Mouse (Mus musculus) cortical plate, adult 2 months (tissue): ENCODE data around the gene Arhgap23. TPM values are rescaled to one million over a fixed set of nuclear protein-coding genes. Genes with fewer than 3 reads are reported as not detected.

ENCODE experiments used
- H3K27ac ChIP-seq: fragments of 200-500 bp; 2 replicates; pipeline ENCODE4 v1.5.1; 2012; ENCODE audit warnings: low read length, control low read depth, inconsistent platforms; ENCODE audit not compliant: insufficient read depth
- H3K4me1 ChIP-seq: fragments of 200-500 bp; 2 replicates; pipeline ENCODE4 v1.6.1; 2011; ENCODE audit warnings: low read length; ENCODE audit not compliant: control insufficient read depth, insufficient read depth
- H3K4me3 ChIP-seq: fragments of 200-500 bp; 2 replicates; pipeline ENCODE4 v1.5.1; 2011; ENCODE audit warnings: mild to moderate bottlenecking, low read length, control low read depth; ENCODE audit not compliant: insufficient read depth
- CTCF ChIP-seq: fragments of 200-500 bp; IDR thresholded peaks from 2 replicates; pipeline ENCODE4 v1.5.1; 2011; ENCODE audit warnings: mild to moderate bottlenecking, control low read depth, low read length; ENCODE audit not compliant: insufficient read depth; ENCODE audit errors: extremely low read depth
- POLR2A ChIP-seq: fragments of 200-500 bp; IDR thresholded peaks from 2 replicates; pipeline ENCODE4 v1.6.1; 2011; ENCODE audit warnings: mild to moderate bottlenecking, low read length, control low read depth; ENCODE audit not compliant: insufficient read depth; ENCODE audit errors: extremely low read depth
- polyA plus RNA-seq: library from polyadenylated mRNA; depleted of rRNA; stranded (reverse); fragments of >200 nt; gene quantifications from 2 replicates; pipeline ENCODE4 v1.2.3, GENCODE M21; 2012

Gene Arhgap23
- polyA plus RNA-seq, 1 experiment: 71.5 TPM

DNA sequence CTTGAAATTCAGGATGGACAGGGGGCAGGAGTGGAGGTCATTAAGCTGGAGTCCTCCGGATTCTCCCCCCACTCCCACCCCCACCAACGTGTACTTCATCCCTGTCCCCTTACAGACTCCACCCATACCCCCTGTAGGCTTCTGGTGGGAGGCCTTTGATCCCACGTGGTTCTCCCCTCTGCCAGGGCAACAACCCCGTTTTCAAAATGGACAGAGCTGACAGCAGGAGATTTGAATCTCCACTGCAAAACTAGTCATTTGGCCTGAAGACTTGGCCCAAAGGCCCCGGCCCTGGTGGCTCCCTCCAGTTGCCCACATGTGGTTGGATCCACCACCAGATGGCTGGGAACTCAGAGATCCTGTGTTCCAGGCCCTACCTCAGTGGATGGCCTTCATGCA, 1.3 kb downstream of the Arhgap23 start:
- Histone ChIP-seq H3K4me1 (no peaks in the 10 kb centered on the region), H3K27ac (peak overlapping the region; percentile 86; the same call in 1 of the 2 replicates), H3K4me3 (peak overlapping the region; percentile 52)
- no peak for TF ChIP-seq CTCF
- TF ChIP-seq POLR2A: no peak

DNA sequence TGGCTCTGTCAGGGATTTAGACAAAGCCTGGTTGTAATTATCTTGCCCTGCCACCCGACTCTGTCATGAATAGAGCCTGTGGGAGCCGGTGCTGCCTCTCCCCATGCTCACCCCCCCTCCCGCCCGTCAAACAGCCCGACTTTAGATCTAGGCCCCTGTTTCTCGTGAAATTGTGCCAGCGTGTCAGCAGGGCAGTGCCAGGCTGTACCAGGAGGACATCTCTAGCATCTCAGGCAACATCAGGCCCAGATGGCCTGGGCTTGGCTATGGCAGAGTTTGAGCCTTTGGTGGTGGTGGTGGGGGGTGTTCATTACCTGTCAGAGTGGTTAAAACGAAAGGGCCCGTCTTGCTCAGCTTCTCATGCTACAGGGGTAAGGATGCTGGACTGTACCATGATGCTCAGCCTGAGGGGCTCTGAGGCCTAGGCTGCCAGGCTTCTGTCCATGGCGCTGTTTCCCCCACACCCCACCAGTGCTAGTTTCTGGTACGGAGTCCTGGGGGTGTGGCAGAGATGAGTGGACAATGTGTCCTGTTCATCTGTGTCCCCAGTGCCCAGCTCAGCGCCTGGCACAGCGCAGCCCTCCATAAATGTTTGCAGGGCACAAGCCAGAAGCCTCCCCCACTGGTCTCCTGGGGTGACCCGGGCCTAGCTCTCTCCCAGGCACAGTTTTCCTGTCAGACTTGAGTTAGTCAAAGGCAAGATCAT, 3.7 kb downstream of the Arhgap23 start:
- Histone ChIP-seq H3K27ac (peak overlapping the region; percentile 94), H3K4me1 (no peaks in the 10 kb centered on the region; the same call in 1 of the 2 replicates), H3K4me3 (no peak overlapping the region)
- TF ChIP-seq CTCF (no peak), POLR2A (no peak)

DNA sequence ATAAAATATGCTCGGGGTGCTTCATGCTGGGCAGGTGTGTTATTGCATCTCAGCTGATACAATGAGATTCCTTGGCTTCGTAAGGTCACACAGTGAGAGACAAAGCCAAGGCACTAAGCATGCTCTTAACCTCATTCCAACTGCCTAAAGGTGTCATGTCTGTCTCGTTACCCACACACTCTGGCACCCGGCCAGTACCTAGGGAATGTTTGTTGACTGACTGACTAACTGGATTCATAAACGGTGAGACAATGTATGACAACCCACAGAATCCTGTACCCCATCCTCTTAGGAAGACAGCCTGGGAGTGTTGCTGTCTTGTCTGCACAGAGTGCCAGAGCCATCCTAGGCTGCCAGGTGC, 4.2 kb downstream of the Arhgap23 start:
- TF ChIP-seq CTCF: no peak
- TF ChIP-seq POLR2A: no peak
- no peaks in the 10 kb centered on the region; the same call in 1 of the 2 replicates for H3K4me1 ChIP-seq
- H3K27ac ChIP-seq: peak overlapping the region; percentile 71
- H3K4me3 ChIP-seq: no peak overlapping the region

DNA sequence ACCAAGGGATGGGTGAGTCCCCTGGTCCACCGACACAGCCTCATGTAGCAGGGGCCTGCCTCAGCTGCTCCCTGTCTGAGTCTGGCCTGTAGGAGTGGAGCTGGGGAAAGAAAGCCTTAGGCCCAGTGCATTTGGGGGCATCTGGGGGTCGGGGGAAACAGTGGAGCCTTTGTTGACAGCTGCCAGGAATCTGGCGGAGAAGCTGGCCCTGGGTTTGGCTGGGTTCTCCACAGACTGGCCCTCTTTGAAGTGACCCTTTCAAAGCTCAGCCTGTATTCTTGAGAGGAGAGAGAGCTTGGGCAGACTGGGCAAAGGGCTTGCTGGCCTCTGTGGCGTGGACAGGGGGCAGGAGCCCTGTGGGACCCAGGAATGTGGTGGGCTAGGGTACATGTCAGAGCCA, 7.2 kb downstream of the Arhgap23 start:
- H3K4me3 ChIP-seq: no peak overlapping the region
- H3K4me1 ChIP-seq: no peaks in the 10 kb centered on the region; the same call in 1 of the 2 replicates
- peak overlapping the region; percentile 96 for H3K27ac ChIP-seq
- TF ChIP-seq CTCF (no peak), POLR2A (no peak)

DNA sequence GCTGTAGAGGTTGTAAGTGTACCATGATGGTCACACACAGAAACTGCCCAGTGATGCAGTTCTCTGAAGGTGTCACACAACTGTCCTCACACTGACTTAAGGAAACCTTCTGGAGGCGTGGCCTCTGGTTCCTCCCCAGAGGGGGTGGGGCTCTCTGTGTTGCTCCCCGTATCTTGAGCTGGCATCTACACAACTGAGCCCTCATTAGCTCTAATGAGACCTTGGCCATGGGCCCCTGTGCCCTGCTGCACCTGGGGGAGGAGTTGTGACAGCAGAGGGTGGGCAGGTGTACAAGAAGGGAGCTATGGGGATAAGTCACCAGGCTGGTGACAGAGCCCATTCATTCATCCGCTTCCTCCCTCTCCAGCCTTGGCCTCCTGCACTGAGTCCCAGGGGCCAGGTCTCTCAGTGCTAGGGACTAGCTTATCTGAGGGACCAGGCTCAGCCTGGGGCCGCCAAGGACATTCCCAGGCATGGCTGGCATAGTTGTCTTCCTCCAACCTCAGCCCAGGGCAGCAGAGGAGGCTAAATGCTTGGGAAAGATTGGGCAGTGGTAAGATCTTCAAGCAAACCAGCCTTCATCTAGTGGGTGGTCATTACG, 8.9 kb downstream of the Arhgap23 start:
- Histone ChIP-seq H3K4me1 (peaks cover 4% of the 10 kb centered on the region), H3K27ac (0 out of 2 replicates have a peak overlapping the region, but pooled peaks have one; percentile 34), H3K4me3 (no peak overlapping the region)
- TF ChIP-seq POLR2A: no peak
- TF ChIP-seq CTCF: no peak

DNA sequence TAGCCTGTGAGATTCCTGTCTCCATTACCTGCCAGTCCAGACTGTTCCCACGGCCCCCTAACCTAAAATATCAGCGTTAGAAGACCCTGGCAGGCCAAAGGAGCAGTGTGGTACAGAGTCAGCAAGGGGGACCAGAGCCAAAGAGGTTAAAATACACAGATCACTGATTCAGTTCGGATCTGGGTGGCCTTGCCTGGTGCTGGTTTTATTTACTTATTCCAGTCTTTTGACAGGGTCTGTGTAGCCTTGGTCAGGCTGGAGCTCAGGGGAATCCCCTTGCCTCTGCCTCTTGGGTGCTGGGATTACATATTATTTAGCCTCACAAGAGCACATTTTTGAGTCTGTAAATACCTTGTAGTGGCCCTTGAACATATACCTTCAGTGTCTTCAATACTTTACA, 9.5 kb downstream of the Arhgap23 start:
- H3K4me1 ChIP-seq: peaks cover 4% of the 10 kb centered on the region
- no peak for TF ChIP-seq POLR2A
- TF ChIP-seq CTCF: no peak
- 0 out of 2 replicates have a peak overlapping the region, but pooled peaks have one; percentile 34 for H3K27ac ChIP-seq
- H3K4me3 ChIP-seq: no peak overlapping the region

DNA sequence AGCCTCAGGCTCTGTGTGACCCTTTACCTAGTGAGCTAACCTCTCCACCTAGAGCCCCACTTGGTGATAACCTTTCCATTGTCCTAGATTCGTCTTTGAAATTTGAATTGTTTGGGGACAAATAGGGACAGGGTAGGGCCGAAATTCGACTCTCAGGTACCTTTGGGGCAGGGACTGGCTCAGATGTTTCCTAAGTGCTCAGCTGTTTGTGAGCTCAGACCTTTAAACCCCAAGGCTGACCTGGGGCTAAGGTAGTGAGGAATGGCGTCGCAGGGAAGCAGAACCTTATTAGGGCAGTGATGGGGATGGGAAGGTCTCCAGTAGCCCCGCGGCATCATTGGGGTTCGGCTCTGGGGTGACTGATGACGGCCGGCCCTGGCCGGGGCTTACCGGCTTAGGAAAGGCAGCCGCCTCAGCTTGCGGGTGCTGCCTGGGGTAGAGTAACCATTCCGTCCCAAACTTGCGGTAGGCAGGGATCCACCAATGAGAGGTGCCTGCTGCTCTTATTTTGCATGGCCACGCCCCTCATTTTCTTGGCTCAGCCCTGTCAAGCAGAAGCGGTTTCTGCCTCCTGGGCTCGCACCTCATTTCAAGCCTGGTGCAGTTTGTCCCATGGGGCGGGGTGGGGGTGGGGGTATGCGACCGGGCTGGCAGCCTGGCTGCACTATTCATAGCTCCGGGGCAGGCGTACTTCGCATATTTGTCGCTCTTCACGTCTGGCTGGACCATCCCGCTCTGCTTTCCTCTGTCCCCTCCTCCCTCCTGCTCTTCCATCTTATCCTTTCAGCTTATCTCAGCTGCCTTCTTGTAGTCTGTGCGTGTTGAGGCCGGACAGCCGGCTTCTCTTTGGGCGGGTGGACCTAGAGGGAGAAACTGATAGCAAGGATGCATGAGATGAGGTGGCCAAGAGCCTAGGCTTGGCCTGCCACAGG, 12.7 kb downstream of the Arhgap23 start:
- H3K4me1 ChIP-seq: peaks cover 4% of the 10 kb centered on the region
- peak overlapping the region; percentile 4 for H3K4me3 ChIP-seq
- no peak overlapping the region for H3K27ac ChIP-seq
- no peak for TF ChIP-seq CTCF
- TF ChIP-seq POLR2A: no peak

DNA sequence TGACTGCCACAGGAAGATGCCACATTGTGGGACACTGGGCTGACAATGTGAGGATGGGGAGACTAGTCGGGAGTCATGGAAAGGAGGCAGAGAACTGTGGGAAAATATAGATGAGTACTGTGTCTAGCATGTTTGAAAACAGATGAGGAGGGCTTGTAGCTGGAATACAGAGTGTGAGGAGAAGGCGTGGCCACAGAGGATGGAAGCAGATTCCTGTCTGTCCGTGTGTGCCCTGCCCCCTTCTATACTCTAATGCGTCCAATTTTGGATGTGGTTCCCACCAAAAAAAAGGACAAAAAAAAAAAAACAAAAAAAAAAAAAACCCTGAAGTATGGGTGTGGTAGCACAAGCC, 13.4 kb downstream of the Arhgap23 start:
- H3K4me3 ChIP-seq: peak overlapping the region; percentile 4; the same call in 1 of the 2 replicates
- H3K27ac ChIP-seq: no peak overlapping the region
- peaks cover 4% of the 10 kb centered on the region for H3K4me1 ChIP-seq
- TF ChIP-seq POLR2A (no peak), CTCF (no peak)

DNA sequence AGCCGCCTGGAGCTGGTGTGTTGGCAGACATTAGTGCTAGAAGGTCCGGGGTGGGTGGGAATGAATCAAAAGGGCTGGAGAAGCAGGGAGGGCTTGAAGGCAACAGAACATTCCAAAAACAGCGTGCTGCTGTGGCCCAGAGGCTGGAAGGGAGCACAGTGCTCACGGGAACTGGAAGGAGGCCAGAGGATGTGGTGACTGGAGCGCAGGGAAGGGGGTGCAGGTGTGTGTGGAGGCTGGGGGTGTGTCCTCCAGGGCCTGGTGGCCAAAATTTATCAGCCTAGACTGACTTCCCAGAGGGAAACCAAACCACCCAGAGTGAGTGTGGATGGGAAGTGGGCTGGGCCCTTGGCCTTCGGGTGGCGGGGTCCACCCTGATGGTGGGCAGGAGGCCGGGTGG, 14.3 kb downstream of the Arhgap23 start:
- TF ChIP-seq CTCF (no peak), POLR2A (no peak)
- Histone ChIP-seq H3K4me3 (no peak overlapping the region), H3K4me1 (peaks cover 4% of the 10 kb centered on the region), H3K27ac (no peak overlapping the region)

DNA sequence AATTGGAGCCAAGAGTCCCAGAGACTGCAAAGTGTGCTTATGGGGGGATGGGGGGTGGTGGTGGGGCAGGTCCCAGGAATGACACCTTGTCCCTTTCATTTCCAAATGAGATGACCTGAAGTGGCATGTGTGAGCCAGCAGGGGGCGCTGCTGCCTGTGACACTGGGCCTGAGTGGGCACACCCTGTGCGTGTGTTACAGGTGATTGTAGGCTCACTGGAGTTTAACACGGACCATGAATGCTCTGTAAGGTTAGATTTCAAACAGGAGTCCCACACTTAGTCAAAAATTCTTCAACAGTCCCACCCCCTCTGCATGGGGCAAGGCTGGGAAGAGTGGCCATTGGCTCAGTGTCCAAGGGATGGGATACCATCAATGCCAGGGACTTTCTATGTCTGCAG, 16.7 kb downstream of the Arhgap23 start:
- Histone ChIP-seq H3K27ac (no peak overlapping the region), H3K4me3 (no peak overlapping the region), H3K4me1 (peaks cover 4% of the 10 kb centered on the region)
- TF ChIP-seq CTCF: peak; percentile 89
- no peak for TF ChIP-seq POLR2A
